Mouse (Mus musculus) c-Kit-positive CD71-negative TER-119-negative erythroid progenitor cells, embryonic 14.5 days (primary cell): ENCODE data around the gene Slx4ip.

ENCODE experiments used
- DNase-seq: peaks from one replicate; pipeline ENCODE4 v3.0.0-alpha.2; 2013; ENCODE audit warnings: low read depth

The Slx4ip gene

GRCm38 (mm10) chr2:136947937-136948336 lies 56.9 kb downstream of the Slx4ip start:
- DNase-seq, result no peak

GRCm38 (mm10) chr2:136952238-136952637 lies 61.2 kb downstream of the Slx4ip start:
- DNase-seq, result no peak

GRCm38 (mm10) chr2:136955726-136956571 lies 64.9 kb downstream of the Slx4ip start:
- DNase-seq, result no peak

GRCm38 (mm10) chr2:136958697-136959096 lies 67.7 kb downstream of the Slx4ip start:
- no peak for DNase-seq

GRCm38 (mm10) chr2:136975774-136976173 lies 84.8 kb downstream of the Slx4ip start:
- no peak for DNase-seq

- DNase-seq, result no peak
Observed at GRCm38 (mm10) chr2:136979056-136979772, 88.2 kb downstream of the Slx4ip start.

- DNase-seq, result no peak
Observed at GRCm38 (mm10) chr2:136981062-136981879, 90.3 kb downstream of the Slx4ip start.

GRCm38 (mm10) chr2:136983959-136984358 lies 92.9 kb downstream of the Slx4ip start:
- no peak for DNase-seq

- DNase-seq, result no peak
Observed at GRCm38 (mm10) chr2:136985998-136986730, 95.1 kb downstream of the Slx4ip start.

- DNase-seq, result no peak
Observed at GRCm38 (mm10) chr2:136993116-136993515, 102.1 kb downstream of the Slx4ip start.

GRCm38 (mm10) chr2:136997104-136997503 lies 106.1 kb downstream of the Slx4ip start:
- DNase-seq, result no peak

GRCm38 (mm10) chr2:137002031-137002430 lies 111.0 kb downstream of the Slx4ip start:
- DNase-seq, result no peak

- DNase-seq, result no peak
Observed at GRCm38 (mm10) chr2:137006656-137007055, 115.6 kb downstream of the Slx4ip start.

GRCm38 (mm10) chr2:137011980-137012379 lies 121.0 kb downstream of the Slx4ip start:
- DNase-seq, result no peak

- DNase-seq, result no peak
Observed at GRCm38 (mm10) chr2:137013151-137013550, 122.1 kb downstream of the Slx4ip start.

- DNase-seq, result no peak
Observed at GRCm38 (mm10) chr2:137013811-137014350, 122.9 kb downstream of the Slx4ip start.

GRCm38 (mm10) chr2:137014423-137014822 lies 123.4 kb downstream of the Slx4ip start:
- no peak for DNase-seq

GRCm38 (mm10) chr2:137044122-137044521 lies 153.1 kb downstream of the Slx4ip start:
- no peak for DNase-seq

- DNase-seq, result no peak
Observed at GRCm38 (mm10) chr2:137049367-137049766, 158.3 kb downstream of the Slx4ip start.

- no peak for DNase-seq
Observed at GRCm38 (mm10) chr2:137049906-137050305, 158.9 kb downstream of the Slx4ip start.

GRCm38 (mm10) chr2:137063829-137064228 lies 172.8 kb downstream of the Slx4ip start:
- no peak for DNase-seq
